ENCODE assay signal across 7 mouse cellular contexts in genomic region chr9:64231171-64231570, GRCm38 (mm10). TPM values are rescaled to one million over a fixed set of nuclear protein-coding genes. Genes with fewer than 3 reads are reported as not detected.
DNase-seq lines count a peak whose midpoint lies in the region; ATAC-seq and TF ChIP-seq lines count a peak whose summit lies in the region.

No protein-coding gene starts in this region.

- H3K27ac ChIP-seq in lung, embryonic 16.5 days (ENCODE audit: low read length) = peak overlapping the region; percentile 56; the same call in 1 of the 2 replicates
- H3K27ac ChIP-seq in hindbrain, postnatal 0 days = peak overlapping the region; percentile 32; the same call in 1 of the 2 replicates
- H3K27ac ChIP-seq in limb, embryonic 15.5 days = peak overlapping the region; percentile 75
- H3K27ac ChIP-seq in forebrain, embryonic 11.5 days (ENCODE audit: low read depth, low read length) = no peak overlapping the region

- ATAC-seq in lung, embryonic 16.5 days (ENCODE audit: low read depth) = no peak
- no peak for ATAC-seq in hindbrain, postnatal 0 days
- 0 out of 2 replicates have a peak, but pooled peaks have one; percentile 30 for ATAC-seq in limb, embryonic 15.5 days (ENCODE audit: insufficient number of reproducible peaks, low FRiP score, low TSS enrichment, low read depth)
- no peak for ATAC-seq in forebrain, embryonic 11.5 days (replicated peaks; ENCODE audit: low FRiP score)

- H3K36me3 ChIP-seq in lung, embryonic 16.5 days (ENCODE audit: control insufficient read depth, insufficient read depth, low read length) = no peaks in the 10 kb centered on the region
- no peaks in the 10 kb centered on the region for H3K36me3 ChIP-seq in hindbrain, postnatal 0 days (ENCODE audit: insufficient read depth, low read length)
- H3K36me3 ChIP-seq in limb, embryonic 15.5 days = no peaks in the 10 kb centered on the region
- no peaks in the 10 kb centered on the region for H3K36me3 ChIP-seq in forebrain, embryonic 11.5 days (ENCODE audit: control insufficient read depth, insufficient read depth, low read length)

- TF ChIP-seq CTCF in hindbrain, postnatal 0 days (IDR thresholded peaks at IDR 0.05; ENCODE audit: low read depth) = no peak

- H3K4me1 ChIP-seq in lung, embryonic 16.5 days (replicated peaks; ENCODE audit: control insufficient read depth, insufficient read depth, low read length) = peaks cover 30% of the 10 kb centered on the region
- H3K4me1 ChIP-seq in hindbrain, postnatal 0 days (ENCODE audit: insufficient read depth, low read length) = peaks cover 18% of the 10 kb centered on the region
- peaks cover 42% of the 10 kb centered on the region for H3K4me1 ChIP-seq in limb, embryonic 15.5 days
- H3K4me1 ChIP-seq in forebrain, embryonic 11.5 days (replicated peaks; ENCODE audit: control insufficient read depth, insufficient read depth, low read length) = 0 out of 2 replicates have a peak, but pooled peaks cover 2% of the 10 kb centered on the region

- DNase-seq in lung, postnatal 25 days (ENCODE audit: low spot score) = no peak
- peak; percentile 37 for DNase-seq in heart, adult 8-10 months (ENCODE audit: low spot score)
- no peak for DNase-seq in hindbrain, postnatal 0 days (ENCODE audit: low spot score)
- DNase-seq in embryo, embryonic 9.5 days (ENCODE audit: extremely low spot score) = no peak
- no peak for DNase-seq in forebrain, embryonic 11.5 days (ENCODE audit: low spot score)

- H3K9me3 ChIP-seq in lung, embryonic 16.5 days (ENCODE audit: control insufficient read depth, low read length) = no peaks in the 10 kb centered on the region
- H3K9me3 ChIP-seq in hindbrain, postnatal 0 days (ENCODE audit: low read length) = no peaks in the 10 kb centered on the region
- no peaks in the 10 kb centered on the region for H3K9me3 ChIP-seq in limb, embryonic 15.5 days
- no peaks in the 10 kb centered on the region for H3K9me3 ChIP-seq in forebrain, embryonic 11.5 days (ENCODE audit: control insufficient read depth, low read length)

- H3K4me3 ChIP-seq in lung, embryonic 16.5 days (ENCODE audit: low read length) = no peak overlapping the region
- no peak overlapping the region for H3K4me3 ChIP-seq in hindbrain, postnatal 0 days (ENCODE audit: low read length)
- no peak overlapping the region for H3K4me3 ChIP-seq in limb, embryonic 15.5 days
- H3K4me3 ChIP-seq in forebrain, embryonic 11.5 days (ENCODE audit: low read depth, low read length) = no peak overlapping the region

- 27% methylated on average over 5 of the region's 5 CpGs for WGBS in lung, embryonic 16.5 days
- WGBS in hindbrain, postnatal 0 days = 68% methylated on average over 5 of the region's 5 CpGs
- WGBS in limb, embryonic 15.5 days = 49% methylated on average over 5 of the region's 5 CpGs
- 84% methylated on average over 5 of the region's 5 CpGs for WGBS in forebrain, embryonic 11.5 days

- H3K9ac ChIP-seq in lung, embryonic 16.5 days (ENCODE audit: low read length) = no peak overlapping the region
- no peak overlapping the region for H3K9ac ChIP-seq in hindbrain, postnatal 0 days (replicated peaks; ENCODE audit: low read length)
- H3K9ac ChIP-seq in limb, embryonic 15.5 days = no peak overlapping the region
- no peak overlapping the region for H3K9ac ChIP-seq in forebrain, embryonic 11.5 days (ENCODE audit: low read length)

- no peaks in the 10 kb centered on the region for H3K27me3 ChIP-seq in lung, embryonic 16.5 days (ENCODE audit: control insufficient read depth, insufficient read depth, low read depth, low read length)
- H3K27me3 ChIP-seq in hindbrain, postnatal 0 days (ENCODE audit: insufficient read depth, low read length) = no peaks in the 10 kb centered on the region
- no peaks in the 10 kb centered on the region for H3K27me3 ChIP-seq in limb, embryonic 15.5 days
- H3K27me3 ChIP-seq in forebrain, embryonic 11.5 days (ENCODE audit: control insufficient read depth, insufficient read depth, low read length) = no peaks in the 10 kb centered on the region

- H3K4me2 ChIP-seq in lung, embryonic 16.5 days (ENCODE audit: low read depth, low read length) = no peak overlapping the region
- H3K4me2 ChIP-seq in hindbrain, postnatal 0 days (ENCODE audit: low read depth, low read length) = no peak overlapping the region
- H3K4me2 ChIP-seq in limb, embryonic 15.5 days = no peak overlapping the region
- no peak overlapping the region for H3K4me2 ChIP-seq in forebrain, embryonic 11.5 days (ENCODE audit: low read depth, low read length, severe bottlenecking)

RNA-seq across cellular contexts. Expression of gene Uchl4, which starts 3.8 kb away (rescaled TPM):
- polyA plus RNA-seq in lung, embryonic 16.5 days (2015; fragmentation: Nextera tagmentation; extraction: Ambion mirVana) = 1.4 and 3.9 TPM in 2 replicates
- 1 to 10 TPM; 2.8 to 3.7 (median 3.2) TPM for total RNA-seq in heart, adult 8-10 months (2022)
- 0.47 TPM in 1 of 2 replicates, not detected in the other for total RNA-seq in hindbrain, postnatal 0 days (2014; rRNA removed)
- polyA plus RNA-seq in hindbrain, postnatal 0 days (2015; fragmentation: Nextera tagmentation; extraction: Ambion mirVana) = 1.6 and 2.3 TPM in 2 replicates
- polyA plus RNA-seq in limb, embryonic 15.5 days (2015; fragmentation: Nextera tagmentation; extraction: Ambion mirVana) = 1.3 and 2.5 TPM in 2 replicates
- 3.7 and 4.9 TPM in 2 replicates for polyA plus RNA-seq in forebrain, embryonic 11.5 days (2014; fragmentation: Nextera tagmentation; extraction: Ambion mirVana)

RNA-seq across cellular contexts. Expression of gene Map2k1, which starts 22.3 kb away (rescaled TPM):
- 66.5 and 66.7 TPM in 2 replicates for polyA plus RNA-seq in lung, embryonic 16.5 days (2015; fragmentation: Nextera tagmentation; extraction: Ambion mirVana)
- total RNA-seq in heart, adult 8-10 months (2022) = 10 to 100 TPM; 46.1 to 51.3 (median 48.7) TPM
- 91.2 and 99.5 TPM in 2 replicates for total RNA-seq in hindbrain, postnatal 0 days (2014; rRNA removed)
- polyA plus RNA-seq in hindbrain, postnatal 0 days (2015; fragmentation: Nextera tagmentation; extraction: Ambion mirVana) = 77.9 and 81.0 TPM in 2 replicates
- polyA plus RNA-seq in limb, embryonic 15.5 days (2015; fragmentation: Nextera tagmentation; extraction: Ambion mirVana) = 80.6 and 95.9 TPM in 2 replicates
- polyA plus RNA-seq in forebrain, embryonic 11.5 days (2014; fragmentation: Nextera tagmentation; extraction: Ambion mirVana) = 67.7 and 71.1 TPM in 2 replicates

RNA-seq across cellular contexts. Expression of gene Tipin, which starts 50.2 kb away (rescaled TPM):
- 206 and 224 TPM in 2 replicates for polyA plus RNA-seq in lung, embryonic 16.5 days (2015; fragmentation: Nextera tagmentation; extraction: Ambion mirVana)
- 10 to 100 TPM in 3 of 4 experiments, 1 to 10 TPM in 1; 9.3 to 12.9 (median 11.0) TPM for total RNA-seq in heart, adult 8-10 months (2022)
- total RNA-seq in hindbrain, postnatal 0 days (2014; rRNA removed) = 40.3 and 83.7 TPM in 2 replicates
- 97.0 and 101 TPM in 2 replicates for polyA plus RNA-seq in hindbrain, postnatal 0 days (2015; fragmentation: Nextera tagmentation; extraction: Ambion mirVana)
- 164 and 174 TPM in 2 replicates for polyA plus RNA-seq in limb, embryonic 15.5 days (2015; fragmentation: Nextera tagmentation; extraction: Ambion mirVana)
- 300 and 304 TPM in 2 replicates for polyA plus RNA-seq in forebrain, embryonic 11.5 days (2014; fragmentation: Nextera tagmentation; extraction: Ambion mirVana)

RNA-seq across cellular contexts. Expression of gene Snapc5, which starts 52.1 kb away (rescaled TPM):
- polyA plus RNA-seq in lung, embryonic 16.5 days (2015; fragmentation: Nextera tagmentation; extraction: Ambion mirVana) = 28.5 and 34.2 TPM in 2 replicates
- total RNA-seq in heart, adult 8-10 months (2022) = 10 to 100 TPM; 19.0 to 28.0 (median 23.1) TPM
- 1.9 and 5.9 TPM in 2 replicates for total RNA-seq in hindbrain, postnatal 0 days (2014; rRNA removed)
- polyA plus RNA-seq in hindbrain, postnatal 0 days (2015; fragmentation: Nextera tagmentation; extraction: Ambion mirVana) = 34.4 and 35.0 TPM in 2 replicates
- 30.3 and 31.1 TPM in 2 replicates for polyA plus RNA-seq in limb, embryonic 15.5 days (2015; fragmentation: Nextera tagmentation; extraction: Ambion mirVana)
- 34.2 and 35.2 TPM in 2 replicates for polyA plus RNA-seq in forebrain, embryonic 11.5 days (2014; fragmentation: Nextera tagmentation; extraction: Ambion mirVana)

RNA-seq across cellular contexts. Expression of gene Rpl4, which starts 58.0 kb away (rescaled TPM):
- polyA plus RNA-seq in lung, embryonic 16.5 days (2015; fragmentation: Nextera tagmentation; extraction: Ambion mirVana) = 1,101 and 1,112 TPM in 2 replicates
- 100 to 1,000 TPM; 430 to 483 (median 463) TPM for total RNA-seq in heart, adult 8-10 months (2022)
- total RNA-seq in hindbrain, postnatal 0 days (2014; rRNA removed) = 588 and 616 TPM in 2 replicates
- 620 and 630 TPM in 2 replicates for polyA plus RNA-seq in hindbrain, postnatal 0 days (2015; fragmentation: Nextera tagmentation; extraction: Ambion mirVana)
- 1,189 and 1,208 TPM in 2 replicates for polyA plus RNA-seq in limb, embryonic 15.5 days (2015; fragmentation: Nextera tagmentation; extraction: Ambion mirVana)
- 1,087 and 1,101 TPM in 2 replicates for polyA plus RNA-seq in forebrain, embryonic 11.5 days (2014; fragmentation: Nextera tagmentation; extraction: Ambion mirVana)
